Mouse (Mus musculus) hindbrain, embryonic 12.5 days (tissue): ENCODE data around the gene Pdzk1. TPM values are rescaled to one million over a fixed set of nuclear protein-coding genes. Genes with fewer than 3 reads are reported as not detected.

Source experiments
- ATAC-seq: fragments of 200-750 bp; cut with Nextera tagmentation; 2 replicates; pipeline ENCODE4 v1.8.0; 2017; ENCODE audit warnings: moderate TSS enrichment; ENCODE audit not compliant: low FRiP score
- H3K27ac ChIP-seq: fragments of 300-500 bp; sonication (generic); 2 replicates; pipeline ENCODE4 v1.5.1; 2016; ENCODE audit warnings: mild to moderate bottlenecking
- H3K27me3 ChIP-seq: fragments of 300-500 bp; sonication (generic); 2 replicates; pipeline ENCODE4 v1.6.1; 2016; ENCODE audit warnings: mild to moderate bottlenecking
- H3K36me3 ChIP-seq: fragments of 300-500 bp; sonication (generic); 2 replicates; pipeline ENCODE4 v1.6.1; 2016; ENCODE audit warnings: mild to moderate bottlenecking
- H3K4me1 ChIP-seq: fragments of 300-500 bp; sonication (generic); 2 replicates; pipeline ENCODE4 v1.6.1; 2016
- H3K4me2 ChIP-seq: fragments of 300-500 bp; sonication (generic); replicated peaks from 2 replicates; pipeline ENCODE4 v1.6.1; 2016; ENCODE audit warnings: mild to moderate bottlenecking
- H3K4me3 ChIP-seq: fragments of 300-500 bp; sonication (generic); 2 replicates; pipeline ENCODE4 v1.5.1; 2016; ENCODE audit warnings: mild to moderate bottlenecking
- H3K9ac ChIP-seq: fragments of 300-500 bp; sonication (generic); 2 replicates; pipeline ENCODE4 v1.6.1; 2016; ENCODE audit warnings: mild to moderate bottlenecking, moderate library complexity
- H3K9me3 ChIP-seq: fragments of 300-500 bp; sonication (generic); replicated peaks from 2 replicates; pipeline ENCODE4 v1.6.1; 2016; ENCODE audit warnings: mild to moderate bottlenecking
- WGBS: fragments of 180-500 bp; shearing (Covaris S2); methylation state at CpG from one replicate; pipeline ENCODE4 v1.1.7; 2016; 5-methylcytosine and 5-hydroxymethylcytosine counted together
- polyA plus RNA-seq: library from polyadenylated mRNA; unstranded; fragments of >200 nt; fragmentation: Nextera tagmentation; extraction: Ambion mirVana; gene quantifications from 2 replicates; pipeline ENCODE4 v1.2.1, GENCODE M21; 2016

The Pdzk1 gene
- polyA plus RNA-seq = 0.09 TPM in 1 of 2 replicates, not detected in the other

- Histone ChIP-seq H3K27ac (no peak within 1 kb of the TSS), H3K9ac (no peak within 1 kb of the TSS), H3K27me3 (no peaks in the 10 kb centered on the region; the same call in 1 of the 2 replicates), H3K4me1 (peaks cover 4% of the 10 kb centered on the region), H3K4me3 (no peak within 1 kb of the TSS), H3K4me2 (no peak within 1 kb of the TSS), H3K9me3 (no peaks in the 10 kb centered on the region), H3K36me3 (no peaks in the 10 kb centered on the region)
- no peak for ATAC-seq
- 74% methylated on average over 1 of the region's 1 CpGs for WGBS
Observed at GRCm38 (mm10) chr3:96828984-96829383, at the start of gene Pdzk1, which contains the start of gene Cd160. TSS of gene Pdzk1 (plus strand) at chr3:96829284. TSS of gene Cd160 (minus strand) at chr3:96829351.

DNA sequence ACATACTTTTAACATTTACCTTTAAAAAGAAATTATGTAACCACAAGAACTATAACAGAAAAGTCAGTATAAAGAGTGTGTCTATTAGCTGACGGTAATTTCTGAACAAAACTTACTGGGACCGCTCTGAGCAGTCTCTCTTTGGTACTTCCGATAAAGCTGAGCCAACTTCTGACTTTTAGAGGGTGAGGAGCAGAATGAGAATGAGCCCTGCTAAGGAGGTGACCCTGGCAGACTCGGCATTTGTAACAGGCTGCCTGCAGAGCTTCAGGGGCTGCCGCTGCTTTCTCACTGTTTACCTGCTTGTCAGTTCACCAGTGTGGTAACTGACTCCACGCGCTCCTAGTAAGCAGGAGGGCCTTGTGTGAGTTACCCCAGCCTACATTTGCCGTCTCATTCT, 46.8 kb upstream of the Pdzk1 start:
- 72% methylated on average over 8 of the region's 8 CpGs for WGBS
- H3K9me3 ChIP-seq = no peaks in the 10 kb centered on the region
- ATAC-seq = no peak
- peaks cover 20% of the 10 kb centered on the region for H3K36me3 ChIP-seq
- no peak overlapping the region for H3K27ac ChIP-seq
- no peaks in the 10 kb centered on the region for H3K27me3 ChIP-seq
- H3K9ac ChIP-seq = no peak overlapping the region
- H3K4me3 ChIP-seq = no peak overlapping the region
- H3K4me1 ChIP-seq = no peaks in the 10 kb centered on the region
- H3K4me2 ChIP-seq = no peak overlapping the region

DNA sequence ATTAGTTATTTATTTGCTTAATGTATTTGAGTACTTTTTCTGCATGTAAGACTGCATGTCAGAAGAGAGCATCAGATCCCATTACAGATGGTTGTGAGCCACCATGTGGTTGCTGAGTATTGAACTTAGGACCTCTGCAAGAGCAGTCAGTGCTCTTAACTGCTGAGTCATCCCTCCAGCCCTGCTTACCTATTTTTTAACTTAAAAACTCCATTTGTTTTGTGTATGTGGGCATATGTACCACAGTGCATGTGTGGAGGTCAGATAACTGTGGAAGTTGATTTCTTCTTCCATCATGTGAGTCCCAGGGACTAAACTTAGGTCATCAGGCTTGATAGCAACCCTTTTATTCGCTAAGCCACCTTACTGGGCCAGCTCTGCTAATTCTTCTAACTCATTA, 41.3 kb upstream of the Pdzk1 start:
- Histone ChIP-seq H3K4me1 (no peaks in the 10 kb centered on the region), H3K36me3 (peaks cover 46% of the 10 kb centered on the region), H3K27me3 (no peaks in the 10 kb centered on the region), H3K9me3 (no peaks in the 10 kb centered on the region), H3K4me2 (no peak overlapping the region), H3K9ac (no peak overlapping the region), H3K27ac (no peak overlapping the region), H3K4me3 (no peak overlapping the region)
- ATAC-seq = no peak
- 97% methylated on average over 1 of the region's 1 CpGs for WGBS

DNA sequence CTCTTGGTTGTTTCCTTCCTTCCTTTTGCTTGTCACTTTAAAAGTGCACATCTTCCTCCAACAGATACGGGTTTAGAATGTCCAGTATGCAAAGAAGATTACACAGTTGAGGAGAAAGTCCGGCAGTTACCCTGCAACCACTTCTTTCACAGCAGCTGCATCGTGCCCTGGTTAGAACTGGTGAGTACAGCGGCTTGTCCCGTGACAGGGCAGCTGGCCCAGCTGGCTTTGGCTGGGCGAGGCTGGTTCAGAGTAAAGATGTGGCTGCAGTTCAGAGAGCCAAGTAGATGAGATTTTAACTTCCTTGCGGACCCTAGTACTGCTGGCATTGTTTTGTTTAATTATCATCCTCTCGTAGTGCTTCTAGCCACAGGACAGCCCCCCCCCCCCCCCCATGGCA, 40.6 kb upstream of the Pdzk1 start:
- no peak overlapping the region for H3K4me2 ChIP-seq
- WGBS = 89% methylated on average over 8 of the region's 8 CpGs
- no peaks in the 10 kb centered on the region for H3K4me1 ChIP-seq
- H3K9me3 ChIP-seq = no peaks in the 10 kb centered on the region
- H3K27me3 ChIP-seq = no peaks in the 10 kb centered on the region
- ATAC-seq = no peak
- no peak overlapping the region for H3K4me3 ChIP-seq
- peaks cover 46% of the 10 kb centered on the region for H3K36me3 ChIP-seq
- H3K9ac ChIP-seq = no peak overlapping the region
- H3K27ac ChIP-seq = no peak overlapping the region

DNA sequence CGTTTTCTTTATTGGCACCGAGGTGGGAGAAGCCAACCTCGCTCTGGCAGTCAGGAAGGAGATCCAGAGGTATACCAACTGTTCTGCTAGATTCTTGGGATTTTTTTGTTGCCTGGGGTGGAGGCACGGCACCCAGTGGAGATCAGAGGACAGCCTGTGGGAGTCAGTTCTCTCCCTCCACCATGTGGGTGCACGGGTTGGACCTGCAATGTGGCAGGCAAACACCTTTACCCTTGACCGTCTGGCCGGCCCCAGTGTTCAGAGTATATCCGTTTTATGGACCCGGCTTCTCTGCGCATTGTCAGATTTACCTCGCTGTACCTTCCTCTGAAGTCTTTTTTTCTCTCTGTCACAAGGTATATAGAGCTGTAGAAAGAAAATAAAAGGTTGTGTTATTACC, 28.8 kb upstream of the Pdzk1 start:
- Histone ChIP-seq H3K9me3 (no peaks in the 10 kb centered on the region), H3K4me2 (no peak overlapping the region), H3K27ac (no peak overlapping the region), H3K4me1 (no peaks in the 10 kb centered on the region), H3K4me3 (no peak overlapping the region), H3K36me3 (no peaks in the 10 kb centered on the region), H3K9ac (no peak overlapping the region), H3K27me3 (no peaks in the 10 kb centered on the region)
- 86% methylated on average over 11 of the region's 11 CpGs for WGBS
- no peak for ATAC-seq

GRCm38 (mm10) chr3:96802214-96802613, 26.9 kb upstream of the Pdzk1 start:
- no peaks in the 10 kb centered on the region for H3K27me3 ChIP-seq
- no peak overlapping the region for H3K4me2 ChIP-seq
- H3K4me1 ChIP-seq = no peaks in the 10 kb centered on the region
- no peak overlapping the region for H3K27ac ChIP-seq
- ATAC-seq = no peak
- 77% methylated on average over 1 of the region's 1 CpGs for WGBS
- H3K9ac ChIP-seq = no peak overlapping the region
- no peaks in the 10 kb centered on the region for H3K36me3 ChIP-seq
- no peak overlapping the region for H3K4me3 ChIP-seq
- no peaks in the 10 kb centered on the region for H3K9me3 ChIP-seq

- no peak overlapping the region for H3K27ac ChIP-seq
- no peak overlapping the region for H3K4me2 ChIP-seq
- H3K9me3 ChIP-seq = no peaks in the 10 kb centered on the region
- H3K4me1 ChIP-seq = no peaks in the 10 kb centered on the region
- H3K9ac ChIP-seq = no peak overlapping the region
- no peaks in the 10 kb centered on the region for H3K27me3 ChIP-seq
- H3K4me3 ChIP-seq = no peak overlapping the region
- ATAC-seq = no peak
- WGBS = 72% methylated on average over 3 of the region's 3 CpGs
- H3K36me3 ChIP-seq = no peaks in the 10 kb centered on the region
Observed at GRCm38 (mm10) chr3:96808136-96808535, 20.9 kb upstream of the Pdzk1 start.

DNA sequence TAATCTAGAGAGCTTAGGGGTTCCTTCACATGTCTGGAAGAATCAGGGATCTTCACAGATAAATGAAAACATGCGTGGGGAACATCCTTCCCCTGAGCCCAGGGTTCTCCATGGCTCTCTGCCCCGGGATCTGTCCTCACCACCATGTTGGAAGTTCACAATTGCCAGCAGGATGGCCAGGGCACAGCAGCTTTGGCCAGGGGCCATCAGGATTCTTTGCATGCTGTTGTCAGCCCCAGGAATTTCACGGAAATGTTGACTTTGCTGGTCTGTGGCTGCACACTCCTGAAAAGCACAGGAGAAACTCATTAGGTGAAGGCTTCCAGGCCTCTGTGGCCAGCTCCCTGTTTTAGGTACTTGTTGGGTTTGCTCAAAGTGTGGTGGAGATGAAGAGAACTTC, 20.4 kb upstream of the Pdzk1 start:
- Histone ChIP-seq H3K9ac (no peak overlapping the region), H3K9me3 (no peaks in the 10 kb centered on the region), H3K27ac (no peak overlapping the region), H3K27me3 (no peaks in the 10 kb centered on the region), H3K36me3 (no peaks in the 10 kb centered on the region), H3K4me1 (no peaks in the 10 kb centered on the region), H3K4me2 (no peak overlapping the region), H3K4me3 (no peak overlapping the region)
- ATAC-seq = no peak
- 83% methylated on average over 3 of the region's 3 CpGs for WGBS

GRCm38 (mm10) chr3:96811232-96811631, 17.9 kb upstream of the Pdzk1 start:
- 88% methylated on average over 3 of the region's 3 CpGs for WGBS
- ATAC-seq = no peak
- Histone ChIP-seq H3K4me3 (no peak overlapping the region), H3K4me1 (no peaks in the 10 kb centered on the region), H3K4me2 (no peak overlapping the region), H3K9ac (no peak overlapping the region), H3K9me3 (no peaks in the 10 kb centered on the region), H3K36me3 (no peaks in the 10 kb centered on the region), H3K27ac (no peak overlapping the region), H3K27me3 (no peaks in the 10 kb centered on the region)

DNA sequence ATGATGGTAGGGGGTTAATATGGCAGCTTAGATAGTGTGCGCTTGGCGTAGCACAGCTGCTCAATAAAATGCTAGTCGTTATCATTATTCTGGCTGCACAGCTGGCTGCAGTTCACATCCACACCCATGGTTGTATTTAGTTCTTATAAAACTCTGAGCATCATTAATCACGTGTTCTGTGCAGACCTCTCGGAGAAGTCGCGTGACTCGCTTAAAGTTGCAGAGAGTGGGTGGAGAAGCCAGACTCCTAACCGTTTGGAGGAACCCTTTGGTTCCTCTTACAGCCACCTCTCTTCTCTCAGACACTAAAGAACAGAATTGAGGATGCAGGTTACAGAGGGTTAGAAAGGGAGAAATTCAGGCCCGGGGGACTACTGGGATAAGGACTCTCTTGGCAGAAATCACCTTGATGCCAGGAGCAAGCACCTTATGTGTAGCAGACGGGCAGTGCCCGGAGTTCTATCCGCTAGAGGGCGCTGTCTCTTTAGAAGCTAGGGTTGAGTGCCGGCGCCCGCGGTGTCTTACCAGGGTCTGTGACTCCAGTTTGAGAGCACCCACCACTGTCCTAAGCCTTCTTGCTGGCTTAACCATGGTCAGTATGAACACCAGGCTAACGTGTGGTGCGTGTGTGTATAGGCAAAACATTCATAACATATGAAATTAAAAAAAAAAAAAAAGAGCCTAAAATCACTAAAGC, 16.5 kb upstream of the Pdzk1 start:
- no peak overlapping the region for H3K9ac ChIP-seq
- no peaks in the 10 kb centered on the region for H3K4me1 ChIP-seq
- no peaks in the 10 kb centered on the region for H3K9me3 ChIP-seq
- WGBS = 45% methylated on average over 20 of the region's 20 CpGs
- H3K27me3 ChIP-seq = no peaks in the 10 kb centered on the region
- H3K4me3 ChIP-seq = no peak overlapping the region
- H3K27ac ChIP-seq = no peak overlapping the region
- H3K36me3 ChIP-seq = no peaks in the 10 kb centered on the region
- no peak for ATAC-seq
- H3K4me2 ChIP-seq = no peak overlapping the region; the same call in 1 of the 2 replicates

DNA sequence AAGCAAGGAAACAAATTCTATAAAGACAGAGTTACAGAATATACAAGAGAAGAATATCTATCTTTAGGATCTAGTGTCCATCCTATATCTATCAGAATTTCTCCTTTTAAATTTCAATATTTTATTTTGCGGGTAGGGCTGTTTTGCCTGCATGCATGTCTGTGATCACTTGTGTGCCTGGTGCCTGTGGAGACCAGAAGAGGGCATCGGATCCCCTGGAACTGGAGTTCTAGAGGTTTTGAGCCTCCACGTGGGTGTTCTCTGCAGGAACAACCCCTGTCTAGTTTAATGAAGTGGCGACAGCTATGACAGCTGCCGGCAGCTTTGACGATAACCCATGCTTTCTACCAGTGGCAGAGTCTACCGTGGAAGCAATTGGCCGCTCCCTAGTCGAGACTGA, 16.0 kb upstream of the Pdzk1 start:
- H3K4me1 ChIP-seq = no peaks in the 10 kb centered on the region
- H3K4me3 ChIP-seq = no peak overlapping the region
- 0 out of 2 replicates have a peak, but pooled peaks cover 2% of the 10 kb centered on the region for H3K9me3 ChIP-seq
- no peak overlapping the region for H3K4me2 ChIP-seq
- ATAC-seq = no peak
- no peak overlapping the region for H3K9ac ChIP-seq
- H3K36me3 ChIP-seq = no peaks in the 10 kb centered on the region
- WGBS = 40% methylated on average over 9 of the region's 9 CpGs
- H3K27me3 ChIP-seq = no peaks in the 10 kb centered on the region
- no peak overlapping the region for H3K27ac ChIP-seq

GRCm38 (mm10) chr3:96813591-96814244, 15.4 kb upstream of the Pdzk1 start:
- Histone ChIP-seq H3K4me1 (no peaks in the 10 kb centered on the region), H3K36me3 (no peaks in the 10 kb centered on the region), H3K27ac (no peak overlapping the region), H3K9ac (no peak overlapping the region), H3K9me3 (0 out of 2 replicates have a peak, but pooled peaks cover 2% of the 10 kb centered on the region), H3K4me2 (no peak overlapping the region), H3K27me3 (no peaks in the 10 kb centered on the region), H3K4me3 (no peak overlapping the region)
- ATAC-seq = no peak
- 64% methylated on average over 7 of the region's 7 CpGs for WGBS

DNA sequence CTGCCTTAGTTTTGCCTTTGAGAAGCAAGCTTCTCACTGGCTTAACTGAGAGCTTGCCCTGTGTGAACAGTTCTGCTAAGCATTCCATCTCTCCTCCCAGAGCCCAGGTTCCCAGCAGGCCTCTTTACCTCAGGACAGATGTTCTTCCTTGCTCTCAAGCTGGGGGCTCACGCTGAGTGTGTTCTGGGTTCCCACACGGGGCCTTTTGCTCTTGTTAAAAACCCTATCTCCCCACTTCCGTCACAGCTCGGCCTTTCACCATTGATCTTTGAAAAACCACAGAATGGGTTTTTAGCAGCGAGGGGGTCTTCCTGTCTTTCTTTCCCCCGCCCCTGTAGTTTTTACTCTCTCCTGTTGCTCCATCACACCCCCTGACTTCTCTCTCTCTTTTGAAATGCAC, 14.7 kb upstream of the Pdzk1 start:
- no peak for ATAC-seq
- Histone ChIP-seq H3K9ac (no peak overlapping the region), H3K27me3 (no peaks in the 10 kb centered on the region), H3K36me3 (no peaks in the 10 kb centered on the region), H3K4me1 (no peaks in the 10 kb centered on the region), H3K4me2 (no peak overlapping the region), H3K27ac (no peak overlapping the region), H3K4me3 (no peak overlapping the region), H3K9me3 (0 out of 2 replicates have a peak, but pooled peaks cover 2% of the 10 kb centered on the region)
- 47% methylated on average over 6 of the region's 6 CpGs for WGBS
